Mouse (Mus musculus) small intestine, adult 2 months (tissue): ENCODE data around the gene Rbm33.

Source experiments
- CTCF ChIP-seq: fragments of 200-500 bp; IDR thresholded peaks from 2 replicates; pipeline ENCODE4 v1.5.1; 2012; ENCODE audit warnings: low read depth, mild to moderate bottlenecking, control low read depth, inconsistent platforms, low read length, moderate library complexity, mixed read lengths; ENCODE audit not compliant: insufficient replicate concordance, insufficient read length; ENCODE audit errors: extremely low read depth
- POLR2A ChIP-seq: fragments of 200-500 bp; IDR thresholded peaks from 2 replicates; pipeline ENCODE4 v1.6.1; 2012; ENCODE audit warnings: low read depth, mild to moderate bottlenecking, control low read depth, inconsistent platforms, low read length, moderate library complexity

- TF ChIP-seq POLR2A: no peak
- TF ChIP-seq CTCF: no peak
Observed at GRCm38 (mm10) chr5:28318671-28319070, 1.8 kb downstream of the Rbm33 start.
